ENCODE assay signal across 22 mouse cellular contexts in the genomic region with DNA sequence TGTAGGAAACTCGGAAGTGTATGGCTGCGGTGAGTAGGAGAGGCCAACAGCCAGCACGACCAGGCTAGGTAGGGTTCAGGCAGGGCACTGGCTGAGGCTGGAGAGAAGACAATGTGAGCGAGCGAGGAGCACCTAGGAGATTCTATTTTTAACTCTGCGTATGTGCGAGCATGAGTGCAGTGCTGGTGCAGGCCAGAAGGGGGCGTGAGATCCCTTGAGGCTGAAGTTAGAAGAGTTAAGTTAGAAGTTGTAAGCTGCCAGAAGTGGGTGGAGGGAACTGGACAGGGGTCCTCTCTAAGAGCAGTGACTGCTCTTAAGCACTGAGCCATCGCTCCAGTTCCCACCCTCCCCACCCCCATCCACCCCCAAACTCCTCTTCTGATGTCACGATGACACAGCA. TPM values are rescaled to one million over a fixed set of nuclear protein-coding genes. Genes with fewer than 3 reads are reported as not detected.
DNase-seq lines count a peak whose midpoint lies in the region; ATAC-seq and TF ChIP-seq lines count a peak whose summit lies in the region.
"Had no signal": no experiment of that assay in that cellular context is flagged by ENCODE, and none has a peak within 500 bp of the region (broad histone marks: within the 10 kb centered on the region; RNA-seq: fewer than 3 reads in every experiment).

No protein-coding gene starts in this region.

- no peak for ATAC-seq in intestine, postnatal 0 days
- ATAC-seq in intestine, embryonic 15.5 days, result no peak
- no peak for ATAC-seq in midbrain, embryonic 11.5 days (ENCODE audit: low FRiP score)
- no peak for ATAC-seq in midbrain, embryonic 14.5 days (ENCODE audit: low FRiP score, low TSS enrichment)
- ATAC-seq: activated CD4-positive, CD25-positive, alpha-beta regulatory T cell, adult 4 months had no signal

- H3K9me3 ChIP-seq in intestine, postnatal 0 days (ENCODE audit: control insufficient read depth), result no peaks in the 10 kb centered on the region
- H3K9me3 ChIP-seq in intestine, embryonic 15.5 days, result no peaks in the 10 kb centered on the region
- H3K9me3 ChIP-seq in midbrain, embryonic 11.5 days (ENCODE audit: control insufficient read depth, low read length), result no peaks in the 10 kb centered on the region
- no peaks in the 10 kb centered on the region for H3K9me3 ChIP-seq in midbrain, embryonic 14.5 days (ENCODE audit: control insufficient read depth, low read length)
- no peaks in the 10 kb centered on the region for H3K9me3 ChIP-seq in MEL (replicated peaks; ENCODE audit: insufficient read depth, low read length)
- H3K9me3 ChIP-seq: embryonic facial prominence, embryonic 13.5 days; heart, embryonic 10.5 days; hindbrain, embryonic 15.5 days; limb, embryonic 13.5 days; lung, embryonic 15.5 days; neural tube, embryonic 13.5 days had no signal

- no peak overlapping the region for H3K4me3 ChIP-seq in intestine, postnatal 0 days (ENCODE audit: low read depth, low read length)
- no peak overlapping the region for H3K4me3 ChIP-seq in intestine, embryonic 15.5 days (replicated peaks)
- no peak overlapping the region for H3K4me3 ChIP-seq in midbrain, embryonic 11.5 days (ENCODE audit: low read depth, low read length)
- no peak overlapping the region for H3K4me3 ChIP-seq in midbrain, embryonic 14.5 days (replicated peaks; ENCODE audit: low read depth, low read length)
- no peak overlapping the region for H3K4me3 ChIP-seq in MEL (ENCODE audit: control insufficient read depth in 1 of 2, insufficient read depth in 1 of 2, low read depth in 2 of 2, low read length in 2 of 2)
- H3K4me3 ChIP-seq in small intestine, adult 2 months (ENCODE audit: low read depth, low read length), result no peak overlapping the region
- H3K4me3 ChIP-seq: embryonic facial prominence, embryonic 13.5 days; heart, embryonic 10.5 days; hindbrain, embryonic 15.5 days; limb, embryonic 13.5 days; lung, embryonic 15.5 days; megakaryocyte, embryonic 14.5 days; neural tube, embryonic 13.5 days had no signal

- 0 out of 2 replicates have a peak, but pooled peaks have one; percentile 14 for TF ChIP-seq CTCF in intestine, postnatal 0 days (IDR thresholded peaks at IDR 0.05; ENCODE audit: low read depth)
- peak; percentile 13 to 22 (median 19); a peak in 2 of 6 replicates for TF ChIP-seq CTCF in MEL (IDR thresholded peaks at IDR 0.05 in 2 of 3, conservative IDR thresholded peaks at IDR 0.05 in 1 of 3; ENCODE audit: control insufficient read depth in 1 of 3, insufficient read depth in 1 of 3, low read depth in 2 of 3, low read length in 3 of 3, poor library complexity in 1 of 3, severe bottlenecking in 1 of 3)
- peak; percentile 19; the same call in 1 of the 2 replicates for TF ChIP-seq CTCF in small intestine, adult 2 months (IDR thresholded peaks at IDR 0.05; ENCODE audit: extremely low read depth, insufficient read length, insufficient replicate concordance, low read depth, low read length)

- no peak for TF ChIP-seq RAD21 in MEL (IDR thresholded peaks at IDR 0.05; ENCODE audit: low read depth, low read length)

- H3K9ac ChIP-seq in intestine, postnatal 0 days (ENCODE audit: low read depth, low read length), result no peak overlapping the region
- no peak overlapping the region for H3K9ac ChIP-seq in intestine, embryonic 15.5 days
- H3K9ac ChIP-seq in midbrain, embryonic 11.5 days (ENCODE audit: low read length), result no peak overlapping the region
- H3K9ac ChIP-seq in midbrain, embryonic 14.5 days (replicated peaks; ENCODE audit: low read length), result no peak overlapping the region
- no peak overlapping the region for H3K9ac ChIP-seq in MEL (ENCODE audit: control insufficient read depth, low read depth, low read length, poor library complexity, severe bottlenecking)
- H3K9ac ChIP-seq: embryonic facial prominence, embryonic 13.5 days; hindbrain, embryonic 15.5 days; limb, embryonic 13.5 days; lung, embryonic 15.5 days; neural tube, embryonic 13.5 days had no signal

- H3K79me2 ChIP-seq in MEL (ENCODE audit: control insufficient read depth, insufficient read depth, low read length, poor library complexity), result no peaks in the 10 kb centered on the region

- H3K4me2 ChIP-seq in intestine, postnatal 0 days (replicated peaks; ENCODE audit: low read depth), result no peak overlapping the region
- no peak overlapping the region for H3K4me2 ChIP-seq in intestine, embryonic 15.5 days (replicated peaks)
- no peak overlapping the region for H3K4me2 ChIP-seq in midbrain, embryonic 11.5 days
- no peak overlapping the region for H3K4me2 ChIP-seq in midbrain, embryonic 14.5 days (ENCODE audit: low read length)
- H3K4me2 ChIP-seq: embryonic facial prominence, embryonic 13.5 days; hindbrain, embryonic 15.5 days; limb, embryonic 13.5 days; lung, embryonic 15.5 days; neural tube, embryonic 13.5 days had no signal

- DNase-seq in midbrain, embryonic 11.5 days (ENCODE audit: low spot score, missing footprints), result peak; percentile 75
- no peak for DNase-seq in midbrain, embryonic 14.5 days
- DNase-seq in MEL (ENCODE audit: low read depth, low spot score), result no peak
- no peak for DNase-seq in right cerebral cortex, postnatal 4 days
- DNase-seq: adrenal gland, postnatal 25 days; cerebellum, adult 9-11 months; gastrocnemius, postnatal 36 days; heart, postnatal 14 days; kidney, adult 8-10 months; kidney, postnatal 36 days; thymus, postnatal 4 days had no signal

- H3K27me3 ChIP-seq in intestine, postnatal 0 days (replicated peaks; ENCODE audit: control insufficient read depth, insufficient read depth, low read length), result no peaks in the 10 kb centered on the region
- no peaks in the 10 kb centered on the region for H3K27me3 ChIP-seq in intestine, embryonic 15.5 days (replicated peaks)
- H3K27me3 ChIP-seq in midbrain, embryonic 11.5 days (ENCODE audit: control insufficient read depth, insufficient read depth, low read length), result no peaks in the 10 kb centered on the region
- H3K27me3 ChIP-seq in midbrain, embryonic 14.5 days (ENCODE audit: control insufficient read depth, insufficient read depth, low read length), result no peaks in the 10 kb centered on the region
- peaks cover 0 to 2% of the 10 kb centered on the region in 2 experiments; a peak in 2 of 4 replicates for H3K27me3 ChIP-seq in MEL (ENCODE audit: control insufficient read depth in 1 of 2, insufficient read depth in 2 of 2, low read length in 2 of 2)
- H3K27me3 ChIP-seq in small intestine, adult 2 months (ENCODE audit: control insufficient read depth, insufficient read depth, low read length), result no peaks in the 10 kb centered on the region
- H3K27me3 ChIP-seq: hindbrain, embryonic 15.5 days; neural tube, embryonic 13.5 days had no signal

- no peaks in the 10 kb centered on the region for H3K36me3 ChIP-seq in intestine, postnatal 0 days (ENCODE audit: control insufficient read depth, insufficient read depth)
- H3K36me3 ChIP-seq in intestine, embryonic 15.5 days, result no peaks in the 10 kb centered on the region
- H3K36me3 ChIP-seq in midbrain, embryonic 11.5 days (ENCODE audit: control insufficient read depth, insufficient read depth, low read length), result no peaks in the 10 kb centered on the region
- H3K36me3 ChIP-seq in midbrain, embryonic 14.5 days (ENCODE audit: control insufficient read depth, insufficient read depth, low read length), result no peaks in the 10 kb centered on the region
- no peaks in the 10 kb centered on the region for H3K36me3 ChIP-seq in MEL (ENCODE audit: control insufficient read depth in 1 of 2, insufficient read depth in 2 of 2, low read length in 2 of 2)
- no peaks in the 10 kb centered on the region for H3K36me3 ChIP-seq in small intestine, adult 2 months (ENCODE audit: control insufficient read depth, insufficient read depth, low read length)
- H3K36me3 ChIP-seq: embryonic facial prominence, embryonic 13.5 days; heart, embryonic 10.5 days; hindbrain, embryonic 15.5 days; limb, embryonic 13.5 days; lung, embryonic 15.5 days; neural tube, embryonic 13.5 days had no signal

- no peak overlapping the region for H3K27ac ChIP-seq in intestine, postnatal 0 days (ENCODE audit: low read depth, low read length)
- H3K27ac ChIP-seq in intestine, embryonic 15.5 days, result no peak overlapping the region
- no peak overlapping the region for H3K27ac ChIP-seq in midbrain, embryonic 11.5 days (ENCODE audit: low read depth, low read length)
- H3K27ac ChIP-seq in midbrain, embryonic 14.5 days (replicated peaks; ENCODE audit: low read depth, low read length), result no peak overlapping the region
- H3K27ac ChIP-seq in MEL (ENCODE audit: control insufficient read depth, low read depth, low read length), result no peak overlapping the region
- H3K27ac ChIP-seq in small intestine, adult 2 months (ENCODE audit: insufficient read depth, low read depth, low read length), result no peak overlapping the region
- H3K27ac ChIP-seq: embryonic facial prominence, embryonic 13.5 days; heart, embryonic 10.5 days; hindbrain, embryonic 15.5 days; limb, embryonic 13.5 days; lung, embryonic 15.5 days; neural tube, embryonic 13.5 days had no signal

- no peak for TF ChIP-seq EP300 in MEL (IDR thresholded peaks at IDR 0.05; ENCODE audit: low read depth in 1 of 2, low read length in 2 of 2)

- H3K4me1 ChIP-seq in intestine, postnatal 0 days (replicated peaks; ENCODE audit: control insufficient read depth, insufficient read depth, low read length), result no peaks in the 10 kb centered on the region
- H3K4me1 ChIP-seq in intestine, embryonic 15.5 days (replicated peaks), result peaks cover 8% of the 10 kb centered on the region; the same call in 1 of the 2 replicates
- no peaks in the 10 kb centered on the region for H3K4me1 ChIP-seq in midbrain, embryonic 11.5 days (ENCODE audit: control insufficient read depth, insufficient read depth, low read length)
- no peaks in the 10 kb centered on the region for H3K4me1 ChIP-seq in midbrain, embryonic 14.5 days (ENCODE audit: control insufficient read depth, insufficient read depth, low read length)
- H3K4me1 ChIP-seq in MEL (ENCODE audit: control insufficient read depth in 1 of 2, insufficient read depth in 2 of 2, low read length in 2 of 2), result no peaks in the 10 kb centered on the region
- H3K4me1 ChIP-seq in small intestine, adult 2 months (ENCODE audit: control insufficient read depth, insufficient read depth, insufficient read length, low read length), result no peaks in the 10 kb centered on the region

- 87% methylated on average over 10 of the region's 10 CpGs for WGBS in intestine, postnatal 0 days
- WGBS in intestine, embryonic 15.5 days, result 91% methylated on average over 10 of the region's 10 CpGs
- 89% methylated on average over 10 of the region's 10 CpGs for WGBS in midbrain, embryonic 11.5 days
- WGBS in midbrain, embryonic 14.5 days, result 90% methylated on average over 10 of the region's 10 CpGs
- WGBS in small intestine, adult 2 months, result 92% methylated on average over 10 of the region's 10 CpGs

- TF ChIP-seq POLR2A in MEL (IDR thresholded peaks at IDR 0.05; ENCODE audit: control insufficient read depth in 1 of 2, insufficient read depth in 1 of 2, low read depth in 1 of 2, low read length in 2 of 2, poor library complexity in 1 of 2), result no peak
- TF ChIP-seq POLR2A in small intestine, adult 2 months (IDR thresholded peaks at IDR 0.05; ENCODE audit: low read depth, low read length), result no peak

RNA-seq across cellular contexts. Expression of gene Thap12, which starts 20.1 kb away (rescaled TPM):
- polyA plus RNA-seq in intestine, postnatal 0 days (2015; fragmentation: Nextera tagmentation; extraction: Ambion mirVana), result 21.8 and 24.6 TPM in 2 replicates
- 41.8 and 43.4 TPM in 2 replicates for polyA plus RNA-seq in intestine, embryonic 15.5 days (2015; fragmentation: Nextera tagmentation; extraction: Ambion mirVana)
- 91.3 and 95.2 TPM in 2 replicates for polyA plus RNA-seq in midbrain, embryonic 11.5 days (2014; fragmentation: Nextera tagmentation; extraction: Ambion mirVana)
- polyA plus RNA-seq in midbrain, embryonic 14.5 days (2014; fragmentation: Nextera tagmentation; extraction: Ambion mirVana), result 42.0 and 61.6 TPM in 2 replicates
- total RNA-seq in MEL (2012; rRNA removed), result 45.0 and 52.7 TPM in 2 replicates
- 100 to 1,000 TPM in 1 of 2 experiments, 10 to 100 TPM in 1; 47.7 to 140 TPM for polyA plus RNA-seq in MEL (2012; ENCODE audit: insufficient read depth in 1 of 2, insufficient read length in 2 of 2, low read depth in 1 of 2, low replicate concordance in 2 of 2, missing spikeins in 1 of 2)
- 2.1 and 3.3 TPM in 2 replicates for polyA plus RNA-seq in small intestine, adult 2 months (2012; rRNA removed)

RNA-seq across cellular contexts. Expression of gene Emsy, which starts 26.2 kb away (rescaled TPM):
- polyA plus RNA-seq in intestine, postnatal 0 days (2015; fragmentation: Nextera tagmentation; extraction: Ambion mirVana), result 5.8 and 7.0 TPM in 2 replicates
- polyA plus RNA-seq in intestine, embryonic 15.5 days (2015; fragmentation: Nextera tagmentation; extraction: Ambion mirVana), result 15.7 and 19.6 TPM in 2 replicates
- 65.4 and 67.9 TPM in 2 replicates for polyA plus RNA-seq in midbrain, embryonic 11.5 days (2014; fragmentation: Nextera tagmentation; extraction: Ambion mirVana)
- 48.3 and 67.7 TPM in 2 replicates for polyA plus RNA-seq in midbrain, embryonic 14.5 days (2014; fragmentation: Nextera tagmentation; extraction: Ambion mirVana)
- total RNA-seq in MEL (2012; rRNA removed), result 10.2 and 10.9 TPM in 2 replicates
- 10 to 100 TPM in 1 of 2 experiments, not detected in 1; 24.1 TPM for polyA plus RNA-seq in MEL (2012; ENCODE audit: insufficient read depth in 1 of 2, insufficient read length in 2 of 2, low read depth in 1 of 2, low replicate concordance in 2 of 2, missing spikeins in 1 of 2)
- polyA plus RNA-seq in small intestine, adult 2 months (2012; rRNA removed), result 5.8 and 15.0 TPM in 2 replicates
